19 mouse cellular contexts compared by ENCODE assay signal in the genomic region with DNA sequence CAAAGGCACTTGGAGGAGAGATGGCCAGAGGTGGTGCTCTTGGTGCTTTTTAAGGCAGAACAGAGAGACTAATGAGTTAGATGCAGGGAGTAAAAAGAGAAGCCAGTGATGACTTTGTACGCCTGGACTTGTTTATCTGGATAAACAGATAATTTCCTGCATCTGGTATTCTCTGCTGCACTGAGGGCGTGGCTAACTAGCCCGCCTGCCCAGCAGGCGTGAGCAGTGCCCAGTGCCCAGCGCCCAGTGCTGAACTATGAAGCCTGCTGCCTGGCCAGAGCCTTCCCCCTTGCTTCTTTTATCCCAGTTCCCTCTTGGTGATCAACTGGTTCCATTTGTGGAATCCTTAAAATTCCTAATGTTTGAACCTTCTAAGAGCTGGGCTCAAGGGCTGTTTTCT.
"Had no signal": no experiment of that assay in that cellular context is flagged by ENCODE, and none has a peak within 500 bp of the region (broad histone marks: within the 10 kb centered on the region; RNA-seq: fewer than 3 reads in every experiment).

No protein-coding gene starts in this region.

- H3K9ac ChIP-seq: kidney, embryonic 15.5 days; liver, embryonic 12.5 days; liver, embryonic 15.5 days; lung, embryonic 15.5 days; midbrain, embryonic 12.5 days; midbrain, embryonic 15.5 days; neural tube, embryonic 12.5 days; neural tube, embryonic 15.5 days had no signal

- H3K4me2 ChIP-seq: kidney, embryonic 15.5 days; liver, embryonic 12.5 days; liver, embryonic 15.5 days; lung, embryonic 15.5 days; midbrain, embryonic 12.5 days; midbrain, embryonic 15.5 days; neural tube, embryonic 12.5 days; neural tube, embryonic 15.5 days had no signal

- H3K27me3 ChIP-seq: kidney, embryonic 15.5 days; liver, embryonic 12.5 days; liver, embryonic 15.5 days; lung, embryonic 15.5 days; midbrain, embryonic 12.5 days; midbrain, embryonic 15.5 days; neural tube, embryonic 12.5 days; neural tube, embryonic 15.5 days had no signal

- H3K4me1 ChIP-seq: midbrain, embryonic 12.5 days; midbrain, embryonic 15.5 days; neural tube, embryonic 12.5 days; neural tube, embryonic 15.5 days had no signal

- DNase-seq: kidney, adult 18-20 months; kidney, postnatal 10 days; lung, adult 18-20 months; lung, postnatal 10 days; lung, postnatal 36 days; right cerebral cortex, adult 18-20 months; right cerebral cortex, postnatal 14 days; right cerebral cortex, postnatal 4 days; thymus, adult 18-20 months; thymus, postnatal 36 days had no signal

- H3K4me3 ChIP-seq: kidney, embryonic 15.5 days; liver, embryonic 12.5 days; liver, embryonic 15.5 days; lung, embryonic 15.5 days; midbrain, embryonic 12.5 days; midbrain, embryonic 15.5 days; neural tube, embryonic 12.5 days; neural tube, embryonic 15.5 days had no signal

- H3K9me3 ChIP-seq: kidney, embryonic 15.5 days; liver, embryonic 12.5 days; liver, embryonic 15.5 days; lung, embryonic 15.5 days; midbrain, embryonic 12.5 days; midbrain, embryonic 15.5 days; neural tube, embryonic 12.5 days; neural tube, embryonic 15.5 days had no signal

- H3K27ac ChIP-seq: kidney, embryonic 15.5 days; liver, embryonic 12.5 days; liver, embryonic 15.5 days; lung, embryonic 15.5 days; midbrain, embryonic 12.5 days; midbrain, embryonic 15.5 days; neural tube, embryonic 12.5 days; neural tube, embryonic 15.5 days; stomach, postnatal 0 days had no signal

- H3K36me3 ChIP-seq: liver, embryonic 12.5 days; lung, embryonic 15.5 days; midbrain, embryonic 12.5 days; midbrain, embryonic 15.5 days; neural tube, embryonic 12.5 days; neural tube, embryonic 15.5 days had no signal

- ATAC-seq: liver, embryonic 12.5 days; midbrain, embryonic 15.5 days had no signal
